Mouse (Mus musculus) ovary, postnatal 14 days (tissue): ENCODE results near the gene Nudt22.

Experiments used
- DNase-seq: peaks from one replicate; pipeline ENCODE4 v3.0.0; 2022; ENCODE audit warnings: low spot score

Gene Nudt22

GRCm38 (mm10) chr19:6949951-6950350, 46.0 kb downstream of the Nudt22 start:
- no peak for DNase-seq

- DNase-seq, result no peak
Observed at GRCm38 (mm10) chr19:6949532-6949931, 46.4 kb downstream of the Nudt22 start.

GRCm38 (mm10) chr19:6948186-6948585, 47.7 kb downstream of the Nudt22 start:
- no peak for DNase-seq

GRCm38 (mm10) chr19:6947742-6948141, 48.2 kb downstream of the Nudt22 start:
- no peak for DNase-seq

- DNase-seq, result no peak
Observed at GRCm38 (mm10) chr19:6943709-6944108, 52.2 kb downstream of the Nudt22 start.
